Mouse (Mus musculus): ENCODE measurements around the gene Btd. TPM values are rescaled to one million over a fixed set of nuclear protein-coding genes. Genes with fewer than 3 reads are reported as not detected.

Btd gene
- polyA plus RNA-seq, 1 experiment from 2014 or later: 20.4 TPM

DNA sequence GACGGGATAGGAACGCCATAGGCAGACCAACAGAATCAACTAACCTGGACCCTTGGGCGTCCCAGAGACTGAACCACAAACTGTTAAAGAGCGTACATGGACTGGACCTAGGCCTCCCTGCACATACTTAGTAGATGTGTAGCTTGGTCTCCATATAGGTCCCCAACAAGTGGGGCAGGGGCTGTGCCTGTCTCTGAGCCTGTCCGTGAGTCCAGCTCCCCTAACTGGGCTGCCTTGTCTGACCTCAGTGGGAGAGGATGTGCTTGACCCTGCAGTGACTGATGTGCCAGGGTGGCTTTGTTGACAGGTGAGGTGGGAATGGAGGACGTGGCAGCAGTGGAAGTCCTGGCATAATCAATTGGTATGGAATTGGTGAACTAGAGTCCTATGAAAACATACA, 51.7 kb downstream of the Btd start:
- Histone ChIP-seq H3K9me3 (replicated peaks) (no peaks in the 10 kb centered on the region), H3K4me1 (replicated peaks) (peaks cover 13% of the 10 kb centered on the region), H3K9ac (no peak overlapping the region), H3K4me3 (no peak overlapping the region), H3K27me3 (no peaks in the 10 kb centered on the region), H3K4me2 (no peak overlapping the region), H3K27ac (no peak overlapping the region), H3K36me3 (no peaks in the 10 kb centered on the region)
- ATAC-seq (replicated peaks; ENCODE audit: insufficient number of reproducible peaks, insufficient read depth, low FRiP score, low read depth): no peak
- 87% methylated on average over 6 of the region's 6 CpGs for WGBS

DNA sequence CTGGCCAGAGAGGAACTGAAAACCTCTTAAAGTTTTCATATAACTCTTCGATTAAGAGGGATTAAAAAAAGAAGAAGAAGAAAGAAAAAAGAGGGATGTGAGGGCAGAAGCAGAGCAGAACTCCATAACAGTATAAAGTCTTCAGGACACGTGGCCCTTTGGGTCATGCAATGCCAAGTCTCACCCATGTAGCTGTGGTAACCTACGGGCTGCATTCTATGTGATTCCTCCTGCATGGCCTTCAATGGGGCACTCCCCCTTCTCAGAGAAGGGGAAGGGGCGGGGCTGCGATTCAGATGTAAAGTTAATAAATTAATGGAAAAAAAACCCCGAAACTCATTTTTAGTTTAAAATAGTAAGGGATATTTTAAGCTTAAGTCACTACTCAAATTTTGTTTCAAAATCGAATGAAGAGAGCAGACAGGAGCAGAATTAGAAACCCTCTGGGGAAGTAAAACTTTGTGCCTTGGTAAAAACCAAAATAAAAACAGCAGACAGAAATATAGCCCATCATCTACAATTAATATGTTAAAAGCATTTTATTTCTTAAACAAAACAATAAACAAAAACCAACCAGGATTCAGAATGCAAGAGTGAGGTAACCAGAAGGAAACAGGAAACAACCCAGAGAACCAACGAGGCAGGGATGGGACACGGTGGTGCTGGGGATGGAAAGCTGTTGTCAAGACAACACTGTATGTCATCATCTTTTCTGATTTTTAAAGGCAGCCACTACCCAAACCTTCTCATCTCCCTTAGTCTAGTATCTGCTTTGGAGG, 55.6 kb downstream of the Btd start:
- Histone ChIP-seq H3K36me3 (peaks cover 16% of the 10 kb centered on the region), H3K27ac (peak overlapping the region; percentile 58; the same call in 1 of the 2 replicates), H3K9ac (no peak overlapping the region), H3K4me2 (no peak overlapping the region), H3K4me3 (no peak overlapping the region), H3K9me3 (replicated peaks) (no peaks in the 10 kb centered on the region), H3K27me3 (no peaks in the 10 kb centered on the region), H3K4me1 (replicated peaks) (peaks cover 15% of the 10 kb centered on the region)
- WGBS: 82% methylated on average over 9 of the region's 9 CpGs
- ATAC-seq (replicated peaks; ENCODE audit: insufficient number of reproducible peaks, insufficient read depth, low FRiP score, low read depth): no peak

DNA sequence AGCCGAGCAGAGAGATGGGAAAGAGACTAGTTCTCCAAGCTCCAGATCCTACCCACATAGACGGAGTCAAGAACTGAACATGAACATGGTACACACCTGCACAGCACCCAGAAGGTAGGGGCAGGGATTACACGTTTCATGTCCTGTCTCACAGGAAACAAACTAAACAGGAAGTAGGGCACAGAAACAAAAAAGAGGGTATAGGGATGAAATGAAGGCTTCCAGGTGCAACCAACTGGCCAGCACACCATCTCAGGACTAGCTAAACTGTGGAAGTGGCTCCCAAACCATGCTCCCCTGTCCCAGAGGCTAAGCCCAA, 56.1 kb downstream of the Btd start:
- Histone ChIP-seq H3K9ac (no peak overlapping the region), H3K9me3 (replicated peaks) (no peaks in the 10 kb centered on the region), H3K27me3 (no peaks in the 10 kb centered on the region), H3K4me2 (no peak overlapping the region), H3K4me1 (replicated peaks) (peaks cover 15% of the 10 kb centered on the region), H3K27ac (peak overlapping the region; percentile 58), H3K4me3 (no peak overlapping the region), H3K36me3 (peaks cover 21% of the 10 kb centered on the region)
- WGBS: 80% methylated on average over 3 of the region's 3 CpGs
- no peak for ATAC-seq (replicated peaks; ENCODE audit: insufficient number of reproducible peaks, insufficient read depth, low FRiP score, low read depth)

DNA sequence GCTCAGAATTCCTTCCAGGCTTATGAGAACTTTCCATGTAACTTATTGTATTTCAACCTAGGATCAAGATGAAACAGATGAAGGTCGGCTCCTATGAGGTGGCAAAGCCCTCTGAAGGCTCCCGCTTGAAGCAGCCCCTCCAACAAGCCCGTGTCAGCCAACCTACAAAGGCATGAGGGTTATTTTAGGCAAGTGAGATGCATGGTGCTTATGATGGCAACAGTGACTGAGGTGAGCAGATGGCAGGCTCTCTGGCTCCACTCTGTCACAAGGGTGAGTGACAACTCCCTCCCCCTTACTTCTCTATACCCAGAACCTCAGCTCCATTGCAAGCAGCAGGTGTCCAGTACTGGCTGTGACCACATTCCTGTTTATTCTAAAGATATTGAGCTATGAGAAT, 56.5 kb downstream of the Btd start:
- 37% methylated on average over 3 of the region's 3 CpGs for WGBS
- peak overlapping the region; percentile 58 for H3K27ac ChIP-seq
- peaks cover 15% of the 10 kb centered on the region for H3K4me1 ChIP-seq (replicated peaks)
- no peaks in the 10 kb centered on the region for H3K9me3 ChIP-seq (replicated peaks)
- no peaks in the 10 kb centered on the region for H3K27me3 ChIP-seq
- no peak overlapping the region for H3K4me2 ChIP-seq
- H3K4me3 ChIP-seq: no peak overlapping the region
- ATAC-seq (replicated peaks; ENCODE audit: insufficient number of reproducible peaks, insufficient read depth, low FRiP score, low read depth): peak; percentile 69; the same call in 1 of the 2 replicates
- no peak overlapping the region for H3K9ac ChIP-seq
- peaks cover 22% of the 10 kb centered on the region for H3K36me3 ChIP-seq

DNA sequence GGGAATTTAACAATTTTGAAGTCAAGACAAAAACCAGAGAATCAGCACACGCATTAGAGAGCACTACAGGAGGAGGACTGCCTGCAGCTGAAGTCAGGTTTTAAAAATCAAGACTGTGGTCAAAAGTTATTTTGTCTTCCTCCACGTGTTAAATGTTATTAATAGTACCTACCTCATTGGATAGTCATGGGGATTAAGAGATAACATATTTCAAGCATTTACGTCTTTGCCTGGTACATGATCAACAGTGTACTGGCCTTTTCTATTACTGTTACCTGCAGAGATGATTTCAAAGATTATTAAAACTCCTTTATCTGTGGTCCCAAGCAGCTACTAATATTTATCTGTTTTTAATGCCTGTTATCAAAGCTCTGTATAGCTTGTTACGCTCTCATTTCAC, 56.9 kb downstream of the Btd start:
- Histone ChIP-seq H3K27ac (peak overlapping the region; percentile 58), H3K4me2 (no peak overlapping the region), H3K9ac (no peak overlapping the region), H3K4me3 (no peak overlapping the region), H3K9me3 (replicated peaks) (no peaks in the 10 kb centered on the region), H3K4me1 (replicated peaks) (peaks cover 19% of the 10 kb centered on the region), H3K36me3 (peaks cover 22% of the 10 kb centered on the region), H3K27me3 (no peaks in the 10 kb centered on the region)
- ATAC-seq (replicated peaks; ENCODE audit: insufficient number of reproducible peaks, insufficient read depth, low FRiP score, low read depth): peak; percentile 53; the same call in 1 of the 2 replicates
- WGBS: 55% methylated on average over 4 of the region's 4 CpGs

DNA sequence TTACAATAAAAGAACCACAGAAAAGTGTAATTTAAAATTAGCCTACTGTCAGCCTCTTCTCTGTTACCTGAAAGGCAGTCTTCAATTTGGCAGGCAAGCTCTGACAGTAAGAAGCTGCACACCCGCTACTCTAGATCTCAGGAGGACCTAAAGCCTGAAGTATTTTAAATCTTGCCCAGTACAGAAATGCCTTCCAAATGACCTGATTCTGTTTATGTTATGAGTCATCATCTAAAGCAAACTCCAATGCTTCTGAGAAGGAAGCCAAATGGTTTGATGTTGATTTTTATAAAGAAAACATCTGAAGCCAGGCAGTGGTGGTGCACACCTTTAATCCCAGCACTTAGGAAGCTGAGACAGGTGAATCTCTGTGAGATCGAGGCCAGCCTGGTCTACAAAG, 59.5 kb downstream of the Btd start:
- no peak for ATAC-seq (replicated peaks; ENCODE audit: insufficient number of reproducible peaks, insufficient read depth, low FRiP score, low read depth)
- Histone ChIP-seq H3K27me3 (no peaks in the 10 kb centered on the region), H3K9me3 (replicated peaks) (no peaks in the 10 kb centered on the region), H3K36me3 (peaks cover 29% of the 10 kb centered on the region), H3K4me2 (no peak overlapping the region), H3K4me1 (replicated peaks) (peaks cover 22% of the 10 kb centered on the region), H3K4me3 (no peak overlapping the region), H3K27ac (no peak overlapping the region), H3K9ac (no peak overlapping the region)
- 86% methylated on average over 2 of the region's 2 CpGs for WGBS

DNA sequence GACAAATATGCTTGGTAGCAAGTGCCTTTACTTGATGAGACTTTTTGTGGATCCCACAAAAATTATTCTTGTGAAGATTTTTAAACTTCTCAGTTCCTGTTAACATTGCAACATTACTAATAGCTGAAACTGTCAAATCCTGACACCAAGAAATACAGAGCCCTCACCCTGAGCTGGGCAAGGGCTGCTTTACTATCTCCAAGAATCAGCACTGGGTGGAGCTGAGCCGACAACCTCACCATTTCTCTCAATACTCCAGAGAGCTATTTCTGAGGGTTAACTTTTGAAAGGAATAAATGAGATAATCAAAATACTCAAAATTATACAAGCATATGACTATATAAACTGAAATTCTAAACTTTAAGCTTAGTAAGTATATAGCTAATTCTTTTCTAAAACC, 68.5 kb downstream of the Btd start:
- no peak overlapping the region for H3K4me3 ChIP-seq
- H3K27ac ChIP-seq: no peak overlapping the region
- H3K4me2 ChIP-seq: no peak overlapping the region
- H3K9me3 ChIP-seq (replicated peaks): no peaks in the 10 kb centered on the region
- WGBS: 83% methylated on average over 1 of the region's 1 CpGs
- no peaks in the 10 kb centered on the region for H3K27me3 ChIP-seq
- no peak overlapping the region for H3K9ac ChIP-seq
- H3K36me3 ChIP-seq: peaks cover 21% of the 10 kb centered on the region
- ATAC-seq (replicated peaks; ENCODE audit: insufficient number of reproducible peaks, insufficient read depth, low FRiP score, low read depth): no peak
- no peaks in the 10 kb centered on the region for H3K4me1 ChIP-seq (replicated peaks)

DNA sequence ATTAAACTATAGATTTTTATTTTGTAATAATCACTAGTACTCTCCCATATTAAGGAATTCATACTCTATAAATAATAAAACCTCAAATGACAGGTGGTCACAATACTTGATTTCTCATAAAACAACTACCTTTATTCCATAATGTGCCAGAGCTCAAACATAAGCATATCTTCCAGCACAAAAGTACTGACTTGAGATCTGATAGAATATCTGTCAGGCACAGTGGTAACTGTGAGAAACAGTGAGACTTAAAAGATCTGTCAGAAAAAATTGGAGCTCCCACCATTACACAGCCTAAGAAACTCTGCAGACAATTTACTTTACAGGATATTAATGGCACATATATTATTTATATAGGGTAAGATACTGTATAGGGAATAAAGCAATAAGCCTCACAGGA, 74.8 kb downstream of the Btd start:
- H3K36me3 ChIP-seq: peaks cover 44% of the 10 kb centered on the region
- no peak for ATAC-seq (replicated peaks; ENCODE audit: insufficient number of reproducible peaks, insufficient read depth, low FRiP score, low read depth)
- H3K4me2 ChIP-seq: no peak overlapping the region
- no peaks in the 10 kb centered on the region for H3K9me3 ChIP-seq (replicated peaks)
- H3K27ac ChIP-seq: no peak overlapping the region
- H3K9ac ChIP-seq: no peak overlapping the region
- no peak overlapping the region for H3K4me3 ChIP-seq
- H3K27me3 ChIP-seq: no peaks in the 10 kb centered on the region
- no peaks in the 10 kb centered on the region for H3K4me1 ChIP-seq (replicated peaks)

DNA sequence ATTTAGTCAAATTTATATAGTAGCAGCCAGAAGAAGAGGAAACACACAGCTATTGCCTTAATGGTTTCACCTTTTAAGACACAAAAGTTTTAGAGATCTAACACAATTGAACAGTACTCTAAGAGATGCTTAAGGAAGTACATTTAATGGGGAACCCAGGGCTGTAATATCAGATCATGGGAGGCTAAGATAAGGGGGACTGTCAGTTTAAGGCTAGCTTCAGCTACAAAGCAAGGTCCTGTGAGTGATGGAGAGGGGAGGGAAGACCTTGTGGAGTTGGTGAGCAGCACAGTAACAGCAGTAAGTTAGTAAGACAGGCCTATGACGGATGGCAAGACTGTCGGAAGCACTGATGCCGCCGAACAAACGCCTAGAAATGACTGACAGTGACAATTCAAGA, 76.5 kb downstream of the Btd start:
- Histone ChIP-seq H3K27ac (no peak overlapping the region), H3K36me3 (peaks cover 46% of the 10 kb centered on the region), H3K4me2 (no peak overlapping the region), H3K4me1 (replicated peaks) (no peaks in the 10 kb centered on the region), H3K27me3 (no peaks in the 10 kb centered on the region), H3K4me3 (no peak overlapping the region), H3K9me3 (replicated peaks) (no peaks in the 10 kb centered on the region), H3K9ac (no peak overlapping the region)
- 95% methylated on average over 5 of the region's 5 CpGs for WGBS
- no peak for ATAC-seq (replicated peaks; ENCODE audit: insufficient number of reproducible peaks, insufficient read depth, low FRiP score, low read depth)

Other genes with a start within 250 kb of the Btd start
- 21.4 and 28.4 TPM in 2 replicates for gene Sh3bp5, start 204.9 kb upstream of the Btd start, polyA plus RNA-seq (2015; fragmentation: Nextera tagmentation; extraction: Ambion mirVana)
- gene Eaf1, start 146.6 kb upstream of the Btd start, polyA plus RNA-seq (2015; fragmentation: Nextera tagmentation; extraction: Ambion mirVana): 10.1 and 13.6 TPM in 2 replicates
- 34.1 and 38.4 TPM in 2 replicates for gene Mettl6, start 146.0 kb upstream of the Btd start, polyA plus RNA-seq (2015; fragmentation: Nextera tagmentation; extraction: Ambion mirVana)
- 11.1 and 13.5 TPM in 2 replicates for gene Colq, start 49.7 kb upstream of the Btd start, polyA plus RNA-seq (2015; fragmentation: Nextera tagmentation; extraction: Ambion mirVana)
- gene Gm49387, start 150 bp upstream of the Btd start, polyA plus RNA-seq (2015; fragmentation: Nextera tagmentation; extraction: Ambion mirVana): 2.6 TPM in 2 replicates
- gene Hacl1, start 258 bp downstream of the Btd start, polyA plus RNA-seq (2015; fragmentation: Nextera tagmentation; extraction: Ambion mirVana): 9.7 and 11.6 TPM in 2 replicates
- gene Ankrd28, start 189.6 kb downstream of the Btd start, polyA plus RNA-seq (2015; fragmentation: Nextera tagmentation; extraction: Ambion mirVana): 4.1 and 5.6 TPM in 2 replicates